Mouse (Mus musculus): ENCODE measurements at regions not wholly inside any gene's neighbourhood (a gene's known extent, or its start where the extent isn't known, plus 50 kb on each side); places are given as distances from the start of the nearest gene placed in this dataset.
A peak's percentile ranks its signal among the peaks of the same experiment; 100 is the strongest.

DNA sequence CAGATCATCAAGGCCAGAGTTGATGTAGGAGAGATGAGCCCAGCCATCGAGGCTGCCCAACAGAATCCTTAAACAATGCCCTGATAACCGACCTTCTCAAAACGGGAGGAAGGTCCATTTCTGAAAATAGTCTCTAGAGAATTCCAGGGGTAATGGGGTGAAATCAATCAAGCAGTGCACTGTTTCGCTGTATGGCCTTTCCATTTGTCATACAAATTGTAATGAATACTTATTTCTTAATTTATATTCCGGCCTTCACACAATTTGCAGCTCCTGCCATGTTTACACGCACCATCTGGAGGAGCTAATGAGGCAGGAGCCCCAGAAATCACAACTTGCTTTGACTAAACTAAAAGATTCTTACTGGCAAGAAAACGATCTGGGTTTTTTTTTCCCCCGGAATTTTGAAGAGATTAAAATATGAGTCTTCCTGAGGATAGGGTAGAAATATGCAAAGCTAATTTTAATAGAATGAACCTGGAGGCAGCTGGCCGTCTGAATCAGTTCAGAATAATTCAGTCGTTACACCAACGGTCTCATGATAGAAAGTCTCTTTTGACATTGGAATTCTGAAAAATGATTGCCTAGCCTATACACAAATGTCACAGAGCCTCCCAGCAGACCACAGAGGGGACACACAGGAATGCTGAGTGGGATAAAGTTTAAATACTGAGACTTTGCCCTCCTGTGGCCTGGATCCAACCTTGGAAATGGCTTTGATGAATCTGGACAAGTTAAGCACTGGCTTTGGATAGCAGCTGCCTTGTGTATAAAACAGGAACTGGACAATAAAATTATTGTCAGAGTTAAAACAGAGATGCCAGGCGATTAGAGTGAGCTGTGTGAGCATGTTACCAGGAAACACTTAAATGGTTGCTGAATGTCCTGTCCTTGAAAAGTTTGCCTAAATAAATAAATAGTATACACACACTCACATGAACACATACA, 115.0 kb upstream of the Frem1 start:
- DNase-seq, result peak; percentile 24

- DNase-seq, result no peak
These were observed 94.6 kb upstream of the Frem1 start for GRCm38 (mm10) chr4:83146740-83147139.

GRCm38 (mm10) chr4:83145738-83146217, 93.6 kb upstream of the Frem1 start:
- DNase-seq, result peak; percentile 48

DNA sequence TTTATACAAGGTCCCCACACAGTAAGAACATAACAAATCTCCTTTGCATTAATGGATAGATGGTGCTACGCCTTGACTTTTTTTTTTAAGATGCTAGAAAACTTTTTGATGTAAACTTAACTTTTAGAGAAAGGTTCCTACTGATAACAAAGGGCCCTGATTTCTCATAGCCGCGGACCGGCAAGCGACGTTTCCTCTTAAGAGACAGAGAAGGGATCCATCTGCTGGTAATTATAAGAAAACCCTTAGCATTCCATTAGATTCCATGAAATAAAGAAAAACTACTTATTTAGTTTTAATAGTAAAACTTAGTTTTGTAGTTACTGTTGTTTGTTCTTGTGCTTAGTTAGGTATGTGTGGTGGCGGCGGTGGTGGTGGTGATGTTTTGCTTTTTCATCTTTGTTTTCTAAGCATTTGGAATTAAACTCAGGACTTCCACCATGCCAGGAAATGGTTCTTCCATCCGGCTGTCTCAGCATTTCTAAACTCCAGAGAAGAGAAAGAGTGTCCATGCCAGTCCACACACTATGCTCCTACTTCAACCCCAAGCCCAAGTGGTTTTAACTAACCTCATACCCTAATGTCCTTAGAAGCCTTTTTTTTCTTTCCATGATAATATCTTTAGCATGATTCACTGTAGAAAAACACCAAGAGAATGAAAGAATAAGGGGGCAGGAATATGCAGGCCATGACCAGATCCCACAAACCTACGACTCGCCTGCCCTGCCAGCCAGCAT, 92.8 kb upstream of the Frem1 start:
- DNase-seq, result peak; percentile 30

GRCm38 (mm10) chr4:83141736-83142135, 89.6 kb upstream of the Frem1 start:
- DNase-seq, result no peak

DNA sequence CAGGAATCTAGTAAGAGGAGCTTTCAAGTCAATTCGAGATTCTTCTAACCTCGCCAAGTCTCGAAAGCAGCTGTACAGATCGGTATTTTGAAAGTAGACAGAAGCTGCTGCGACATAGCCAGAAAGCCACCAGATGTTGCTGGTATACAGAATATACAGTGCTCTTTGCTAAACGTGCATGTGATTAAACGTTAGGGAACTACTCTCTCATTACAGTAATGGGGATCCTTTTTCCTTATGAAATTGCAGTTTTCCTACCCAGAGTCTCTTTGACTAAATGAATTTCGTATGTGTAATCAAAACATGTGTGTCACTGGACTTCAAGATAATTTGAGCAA, 70.5 kb upstream of the Frem1 start:
- peak; percentile 44 for DNase-seq

DNA sequence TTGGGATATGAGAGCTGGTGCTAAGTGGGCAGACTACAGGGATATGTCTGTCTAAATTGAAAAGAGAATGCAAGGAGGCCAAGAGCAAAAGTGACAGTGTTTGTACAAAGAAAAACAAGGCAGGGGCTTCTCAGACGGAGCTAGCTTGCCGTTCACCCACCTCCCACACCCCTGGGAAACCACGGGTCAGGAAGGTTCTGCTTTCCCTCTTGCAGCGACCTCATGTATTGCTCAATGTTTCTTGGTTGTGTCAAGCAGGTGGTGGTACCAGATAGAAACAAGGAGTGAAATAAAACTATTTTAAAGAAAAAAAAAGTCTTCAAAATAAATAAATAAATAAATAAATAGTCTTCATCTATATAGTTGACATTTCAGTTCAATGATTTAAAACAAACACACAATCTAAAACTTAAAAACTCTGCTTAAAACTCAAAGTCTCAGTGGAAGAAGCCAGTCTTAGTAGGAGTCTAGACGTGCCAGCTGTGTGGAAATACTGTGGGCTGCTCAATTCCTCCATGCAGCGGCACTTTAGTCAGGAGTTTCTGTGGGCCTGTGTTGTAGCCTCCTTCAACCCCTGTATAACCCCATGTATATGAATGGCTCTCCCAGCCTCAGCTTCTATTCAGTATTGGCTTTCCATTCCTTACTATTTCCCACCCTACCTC, 70.0 kb upstream of the Frem1 start:
- peak; percentile 16 for DNase-seq

GRCm38 (mm10) chr4:83108659-83108967, 56.5 kb upstream of the Frem1 start:
- DNase-seq, result peak; percentile 60

DNA sequence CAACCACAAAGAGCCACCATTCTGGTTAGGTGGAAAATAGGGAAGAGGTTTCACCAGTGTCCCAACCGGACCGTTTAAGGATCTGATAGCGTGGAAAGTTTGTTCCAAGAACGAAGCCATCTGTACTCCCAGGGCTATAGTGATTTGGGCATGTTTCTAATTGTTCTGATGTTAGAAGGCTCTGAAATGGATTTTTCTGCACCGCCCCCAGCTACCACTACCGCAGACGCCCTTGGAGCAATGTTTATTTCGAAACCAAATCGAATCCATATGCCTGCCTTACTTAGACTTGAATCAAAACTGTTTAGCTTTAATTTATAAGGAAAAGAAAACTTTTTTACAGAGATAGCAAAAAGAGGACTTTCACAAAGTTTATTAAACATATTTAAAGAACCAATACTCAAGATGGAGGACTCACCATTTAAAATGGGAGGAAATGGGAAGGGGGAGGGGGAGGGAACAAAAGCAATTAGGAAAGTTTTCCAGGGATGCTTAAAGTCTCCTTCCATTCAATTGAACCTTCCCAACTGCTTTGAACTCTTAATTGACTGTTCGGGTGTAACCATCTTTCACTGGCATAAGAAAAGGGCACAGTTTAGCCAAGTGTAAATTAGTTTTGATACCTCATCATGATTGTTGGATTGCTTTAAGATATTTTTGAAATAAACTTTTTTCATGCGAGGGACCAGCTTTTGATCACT, 56.0 kb upstream of the Frem1 start:
- peak; percentile 39 for DNase-seq

- peak; percentile 46 for DNase-seq
These were observed 55.0 kb upstream of the Frem1 start for GRCm38 (mm10) chr4:83107161-83107560.

GRCm38 (mm10) chr4:83104045-83104681, 52.0 kb upstream of the Frem1 start:
- DNase-seq, result peak; percentile 91

DNA sequence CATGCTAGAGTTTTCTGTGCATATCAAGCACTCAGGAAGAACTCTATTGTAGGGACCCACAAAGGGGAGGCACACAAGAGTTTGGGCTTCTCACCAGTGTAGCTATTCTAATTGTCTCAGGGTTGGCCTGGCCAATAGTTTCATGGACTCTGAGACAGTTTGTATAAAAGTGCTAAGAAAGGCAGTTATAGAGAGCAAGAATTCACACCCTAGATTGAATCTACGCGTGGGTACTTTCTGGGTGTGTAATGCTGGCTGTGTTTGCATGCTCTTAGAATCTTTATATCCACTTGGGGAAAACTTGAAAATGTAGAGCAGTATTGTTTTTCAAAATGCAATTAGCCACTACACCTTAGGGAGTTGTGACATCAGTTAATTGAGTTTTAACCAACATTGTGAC, 50.8 kb upstream of the Frem1 start:
- DNase-seq, result no peak

DNA sequence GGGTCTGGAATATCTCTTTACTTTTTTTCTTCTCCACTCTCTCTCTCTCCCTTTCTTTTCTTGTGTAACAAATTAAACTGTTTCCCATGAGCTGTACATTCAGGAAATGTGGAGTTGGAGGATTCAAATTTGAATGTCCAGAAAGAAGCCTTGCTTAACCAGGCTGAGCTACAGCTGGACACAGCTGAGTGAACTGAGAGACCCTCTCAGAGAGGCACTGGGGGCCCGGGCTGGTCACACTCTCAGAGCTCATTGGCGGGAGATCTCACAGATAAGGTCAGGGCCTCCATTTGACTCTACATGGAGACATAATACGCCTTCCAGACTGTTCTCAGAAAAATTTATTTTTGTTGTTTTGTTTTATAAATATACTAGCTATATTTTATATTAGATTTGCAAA, 49.9 kb upstream of the Frem1 start:
- peak; percentile 81 for DNase-seq

All from heart, adult 11 months (tissue).